Mouse (Mus musculus) neural tube, embryonic 14.5 days (tissue): ENCODE measurements around the gene Slc7a14. TPM values are rescaled to one million over a fixed set of nuclear protein-coding genes. Genes with fewer than 3 reads are reported as not detected.

Experiments
- ATAC-seq: fragments of 200-750 bp; cut with Nextera tagmentation; 2 replicates; pipeline ENCODE4 v1.8.0; 2017; ENCODE audit warnings: low read depth, mild to moderate bottlenecking, moderate TSS enrichment, moderate library complexity
- H3K27ac ChIP-seq: fragments of 300-500 bp; sonication (generic); 2 replicates; pipeline ENCODE4 v1.5.1; 2014; ENCODE audit warnings: low read depth, mild to moderate bottlenecking, control low read depth, low read length, moderate library complexity, mixed read lengths
- H3K27me3 ChIP-seq: fragments of 300-500 bp; sonication (generic); 2 replicates; pipeline ENCODE4 v1.6.1; 2014; ENCODE audit warnings: low read length; ENCODE audit not compliant: control insufficient read depth, insufficient read depth
- H3K36me3 ChIP-seq: fragments of 300-500 bp; sonication (generic); 2 replicates; pipeline ENCODE4 v1.6.1; 2014; ENCODE audit warnings: low read length, mixed read lengths; ENCODE audit not compliant: control insufficient read depth, insufficient read depth
- H3K4me1 ChIP-seq: fragments of 300-500 bp; sonication (generic); 2 replicates; pipeline ENCODE4 v1.6.1; 2014; ENCODE audit warnings: low read length; ENCODE audit not compliant: control insufficient read depth, insufficient read depth
- H3K4me2 ChIP-seq: fragments of 300-500 bp; sonication (generic); 2 replicates; pipeline ENCODE4 v1.6.1; 2014; ENCODE audit warnings: mild to moderate bottlenecking, low read depth, low read length, control low read depth
- H3K4me3 ChIP-seq: fragments of 300-500 bp; sonication (generic); 2 replicates; pipeline ENCODE4 v1.5.1; 2014; ENCODE audit warnings: low read depth, low read length, control low read depth, mixed read lengths
- H3K9ac ChIP-seq: fragments of 300-500 bp; sonication (generic); replicated peaks from 2 replicates; pipeline ENCODE4 v1.6.1; 2014; ENCODE audit warnings: low read depth, mild to moderate bottlenecking, control low read depth, low read length, mixed read lengths
- H3K9me3 ChIP-seq: fragments of 300-500 bp; sonication (generic); 2 replicates; pipeline ENCODE4 v1.6.1; 2016; ENCODE audit warnings: low read length; ENCODE audit not compliant: control insufficient read depth
- WGBS: fragments of 180-500 bp; shearing (Covaris S2); extraction: QIAGEN DNeasy Blood & Tissue Kit; methylation state at CpG from one replicate; pipeline ENCODE4 v1.1.7; 2014; 5-methylcytosine and 5-hydroxymethylcytosine counted together
- polyA plus RNA-seq: library from polyadenylated mRNA; unstranded; fragments of >200 nt; fragmentation: Nextera tagmentation; extraction: Ambion mirVana; gene quantifications from 2 replicates; pipeline ENCODE4 v1.2.1, GENCODE M21; 2014

The Slc7a14 gene
- polyA plus RNA-seq, 1 experiment from 2014 or later: 10.8 TPM

DNA sequence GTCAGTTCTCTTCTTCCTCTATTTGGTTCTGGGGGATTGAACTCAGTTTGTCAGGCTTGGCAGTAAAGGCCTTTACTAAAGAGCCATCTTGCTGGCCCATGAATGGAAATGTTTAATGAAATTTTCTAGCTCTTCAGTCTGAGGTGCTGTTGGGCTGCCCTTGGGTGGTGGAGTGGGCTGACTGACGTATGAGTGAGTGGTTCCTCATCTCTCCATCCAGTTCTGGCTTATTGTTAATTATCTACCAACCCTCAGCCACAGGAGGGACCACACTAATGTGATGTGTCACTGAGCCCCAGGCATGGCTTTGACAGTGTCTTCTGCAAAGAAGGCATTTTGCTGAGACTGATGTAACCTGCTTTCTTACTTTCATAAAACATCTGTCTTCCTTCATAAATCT lies 66.7 kb downstream of the Slc7a14 start:
- H3K27me3 ChIP-seq: no peaks in the 10 kb centered on the region
- no peak overlapping the region for H3K9ac ChIP-seq
- H3K9me3 ChIP-seq: no peaks in the 10 kb centered on the region
- no peak overlapping the region for H3K4me3 ChIP-seq
- 0 out of 2 replicates have a peak, but pooled peaks have one; percentile 41 for ATAC-seq
- 50% methylated on average over 1 of the region's 1 CpGs for WGBS
- no peak overlapping the region for H3K27ac ChIP-seq
- H3K4me2 ChIP-seq: no peak overlapping the region
- H3K4me1 ChIP-seq: no peaks in the 10 kb centered on the region
- H3K36me3 ChIP-seq: no peaks in the 10 kb centered on the region

DNA sequence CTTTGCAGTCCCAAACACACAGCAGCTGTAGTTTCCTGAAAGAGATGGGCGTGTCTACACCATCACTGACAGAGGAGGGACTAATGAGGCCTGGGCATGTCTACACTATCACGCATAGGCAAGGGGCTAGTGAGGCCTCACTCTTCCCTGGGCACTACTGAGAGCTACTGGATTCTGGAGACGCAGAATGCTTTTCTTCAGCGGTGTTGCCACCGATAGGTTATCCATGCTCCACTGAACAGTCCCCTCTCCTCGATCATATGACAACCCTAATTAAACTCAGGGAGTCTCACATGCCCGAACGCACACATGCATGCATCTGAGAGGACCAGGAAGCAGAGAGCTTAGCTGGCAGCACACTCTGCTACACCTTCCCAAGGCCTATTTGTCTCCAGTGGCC lies 69.3 kb downstream of the Slc7a14 start:
- Histone ChIP-seq H3K36me3 (no peaks in the 10 kb centered on the region), H3K4me3 (no peak overlapping the region), H3K4me1 (no peaks in the 10 kb centered on the region), H3K4me2 (no peak overlapping the region), H3K9me3 (no peaks in the 10 kb centered on the region), H3K9ac (no peak overlapping the region), H3K27me3 (no peaks in the 10 kb centered on the region), H3K27ac (no peak overlapping the region)
- ATAC-seq: no peak
- WGBS: 86% methylated on average over 8 of the region's 8 CpGs

DNA sequence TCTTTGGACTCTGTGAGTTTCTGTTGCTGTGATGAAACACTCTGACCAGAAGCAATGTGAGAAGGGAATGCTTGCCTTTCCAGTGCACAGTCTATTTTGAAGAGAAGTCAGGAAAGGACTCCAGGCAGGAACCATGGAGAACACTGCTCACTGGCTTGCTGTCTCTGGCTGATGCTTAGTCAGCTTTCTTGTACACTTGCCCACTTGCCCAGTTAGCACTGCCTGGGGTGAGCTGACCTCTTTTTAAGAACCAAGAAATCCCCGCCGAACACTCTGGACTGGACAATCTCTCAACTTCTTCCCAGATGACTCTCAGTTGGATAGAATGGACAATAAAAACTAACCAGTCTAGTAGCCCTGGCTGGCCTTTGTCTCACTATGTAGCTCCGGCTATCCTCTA lies 70.5 kb downstream of the Slc7a14 start:
- no peaks in the 10 kb centered on the region for H3K4me1 ChIP-seq
- 90% methylated on average over 3 of the region's 3 CpGs for WGBS
- no peaks in the 10 kb centered on the region for H3K36me3 ChIP-seq

DNA sequence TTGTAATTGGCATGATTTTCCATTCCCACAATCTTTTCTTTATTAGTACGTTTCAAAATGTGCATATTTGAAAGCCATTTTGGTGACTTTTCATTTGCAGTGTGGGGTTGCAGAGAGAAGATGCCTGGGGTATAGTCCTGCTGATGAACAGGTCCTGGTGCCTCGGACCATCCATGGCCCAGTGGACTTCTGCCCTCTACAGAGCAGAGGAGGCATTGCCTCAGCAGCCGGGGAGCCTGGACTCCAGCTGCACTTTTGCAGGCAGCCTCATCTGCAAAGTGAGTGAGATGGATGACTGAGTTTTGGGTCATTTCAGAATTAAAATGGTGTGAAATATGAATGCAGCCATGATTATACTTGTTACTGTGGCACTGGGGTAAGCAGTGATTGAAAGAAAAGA lies 72.2 kb downstream of the Slc7a14 start:
- Histone ChIP-seq H3K4me3 (no peak overlapping the region), H3K9me3 (no peaks in the 10 kb centered on the region), H3K27ac (no peak overlapping the region), H3K36me3 (no peaks in the 10 kb centered on the region), H3K4me1 (no peaks in the 10 kb centered on the region), H3K4me2 (no peak overlapping the region), H3K27me3 (no peaks in the 10 kb centered on the region), H3K9ac (no peak overlapping the region)
- ATAC-seq: no peak
- 42% methylated on average over 3 of the region's 3 CpGs for WGBS

More for the DNA sequence above, 70.5 kb downstream of the Slc7a14 start:
- Histone ChIP-seq H3K9ac (no peak overlapping the region), H3K27ac (no peak overlapping the region), H3K9me3 (no peaks in the 10 kb centered on the region), H3K27me3 (no peaks in the 10 kb centered on the region), H3K4me2 (no peak overlapping the region), H3K4me3 (no peak overlapping the region)
- ATAC-seq: no peak

DNA sequence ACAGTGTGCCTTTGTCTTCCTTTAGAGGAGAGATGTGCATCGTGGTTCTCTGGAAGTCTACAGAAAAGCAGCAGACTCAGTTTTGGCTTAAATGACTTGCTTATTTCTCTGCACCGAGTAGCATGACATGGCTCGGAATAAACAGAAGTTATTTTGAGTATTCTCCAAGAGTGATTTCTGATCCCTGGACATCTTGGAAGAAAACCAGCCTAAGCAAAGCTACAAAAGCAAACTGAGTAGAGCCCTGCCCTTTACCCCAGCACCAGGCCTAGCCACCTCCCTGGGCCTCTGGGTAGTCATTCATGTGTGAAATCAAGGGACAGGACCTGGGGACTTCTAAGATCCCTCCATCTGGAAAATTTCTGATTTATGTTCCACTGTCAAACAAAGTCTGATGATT lies 74.0 kb downstream of the Slc7a14 start:
- no peak overlapping the region for H3K27ac ChIP-seq
- H3K9me3 ChIP-seq: no peaks in the 10 kb centered on the region
- no peak overlapping the region for H3K4me2 ChIP-seq
- H3K27me3 ChIP-seq: no peaks in the 10 kb centered on the region
- no peak for ATAC-seq
- no peak overlapping the region for H3K4me3 ChIP-seq
- 82% methylated on average over 3 of the region's 3 CpGs for WGBS
- H3K9ac ChIP-seq: no peak overlapping the region
- H3K36me3 ChIP-seq: no peaks in the 10 kb centered on the region
- no peaks in the 10 kb centered on the region for H3K4me1 ChIP-seq

DNA sequence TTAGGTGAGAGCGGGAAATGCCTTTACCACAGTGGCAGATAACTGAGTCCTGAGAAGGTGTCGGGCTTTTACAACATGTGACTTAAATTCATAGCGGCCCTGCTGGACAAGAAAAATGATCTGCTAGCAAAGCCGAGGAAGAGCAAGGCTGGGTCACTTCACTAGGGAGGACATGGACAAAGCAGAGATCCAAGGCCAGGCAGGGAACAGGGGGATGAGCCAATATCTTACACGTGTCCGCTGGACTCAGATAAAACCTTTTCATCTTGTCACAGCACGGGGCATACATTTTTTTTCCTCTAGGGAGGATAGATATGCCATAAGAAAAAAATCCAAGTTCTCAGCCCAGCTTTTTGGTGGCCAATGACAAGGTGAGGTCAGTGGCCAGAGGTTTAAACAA lies 75.8 kb downstream of the Slc7a14 start:
- H3K9ac ChIP-seq: no peak overlapping the region
- WGBS: 85% methylated on average over 7 of the region's 7 CpGs
- no peaks in the 10 kb centered on the region for H3K27me3 ChIP-seq
- H3K27ac ChIP-seq: no peak overlapping the region
- H3K36me3 ChIP-seq: no peaks in the 10 kb centered on the region
- H3K4me2 ChIP-seq: no peak overlapping the region
- ATAC-seq: no peak
- no peaks in the 10 kb centered on the region for H3K4me1 ChIP-seq
- H3K4me3 ChIP-seq: no peak overlapping the region
- no peaks in the 10 kb centered on the region for H3K9me3 ChIP-seq

DNA sequence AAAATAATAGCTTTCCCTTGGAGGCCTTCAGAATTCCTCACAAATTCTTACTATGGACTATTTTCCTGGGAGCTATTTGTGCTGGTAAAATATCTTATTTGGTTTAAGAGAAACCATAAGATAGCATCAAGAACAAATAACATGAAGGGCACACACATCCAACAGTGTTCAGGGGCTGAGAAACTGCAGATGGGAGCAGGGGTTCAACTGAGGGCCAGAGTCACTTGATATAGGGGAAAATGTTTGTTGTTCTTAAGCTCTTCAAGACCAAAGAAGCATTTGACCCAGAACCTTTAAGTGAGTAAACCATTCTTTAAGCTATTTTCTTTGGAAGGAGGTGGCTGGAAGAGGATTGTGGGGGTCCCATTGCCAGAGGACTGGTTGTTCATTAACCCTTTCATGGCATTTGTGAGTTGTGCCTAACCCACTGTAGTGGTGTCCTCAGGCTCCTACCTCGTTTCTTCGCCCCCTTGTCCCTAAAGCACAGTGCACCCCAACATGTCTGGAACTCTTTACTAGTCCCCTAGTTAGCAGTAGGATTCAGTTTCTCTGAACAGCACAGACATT lies 76.3 kb downstream of the Slc7a14 start:
- Histone ChIP-seq H3K9me3 (no peaks in the 10 kb centered on the region), H3K4me1 (no peaks in the 10 kb centered on the region)
- WGBS: 85% methylated on average over 2 of the region's 2 CpGs

DNA sequence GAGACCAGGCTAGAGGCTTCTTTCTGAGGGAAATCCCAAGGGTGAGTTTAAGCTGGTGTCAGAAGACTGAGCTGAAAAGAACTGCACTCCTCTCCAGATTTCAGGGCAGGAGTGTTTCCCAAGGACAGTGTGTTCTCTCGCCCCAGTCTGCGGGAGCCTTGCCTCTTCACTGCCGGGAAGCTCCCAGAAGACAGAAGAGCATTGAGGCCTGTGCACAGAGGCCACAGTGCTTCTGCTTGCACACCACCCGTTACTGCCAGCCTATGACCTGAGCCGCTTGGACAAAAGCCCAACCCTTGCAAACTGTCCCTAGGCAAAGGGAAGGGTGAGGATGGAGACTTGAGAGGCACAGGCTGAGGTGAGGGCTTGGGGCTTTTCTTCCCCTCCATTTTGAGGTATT lies 80.9 kb downstream of the Slc7a14 start:
- Histone ChIP-seq H3K4me3 (no peak overlapping the region), H3K4me1 (no peaks in the 10 kb centered on the region), H3K36me3 (no peaks in the 10 kb centered on the region), H3K27me3 (no peaks in the 10 kb centered on the region), H3K4me2 (no peak overlapping the region), H3K9ac (no peak overlapping the region), H3K9me3 (no peaks in the 10 kb centered on the region), H3K27ac (no peak overlapping the region)
- ATAC-seq: no peak
- WGBS: 67% methylated on average over 5 of the region's 5 CpGs

More for the DNA sequence above, 76.3 kb downstream of the Slc7a14 start:
- Histone ChIP-seq H3K36me3 (no peaks in the 10 kb centered on the region), H3K9ac (no peak overlapping the region), H3K4me2 (no peak overlapping the region), H3K27me3 (no peaks in the 10 kb centered on the region), H3K4me3 (no peak overlapping the region), H3K27ac (no peak overlapping the region)
- ATAC-seq: no peak

DNA sequence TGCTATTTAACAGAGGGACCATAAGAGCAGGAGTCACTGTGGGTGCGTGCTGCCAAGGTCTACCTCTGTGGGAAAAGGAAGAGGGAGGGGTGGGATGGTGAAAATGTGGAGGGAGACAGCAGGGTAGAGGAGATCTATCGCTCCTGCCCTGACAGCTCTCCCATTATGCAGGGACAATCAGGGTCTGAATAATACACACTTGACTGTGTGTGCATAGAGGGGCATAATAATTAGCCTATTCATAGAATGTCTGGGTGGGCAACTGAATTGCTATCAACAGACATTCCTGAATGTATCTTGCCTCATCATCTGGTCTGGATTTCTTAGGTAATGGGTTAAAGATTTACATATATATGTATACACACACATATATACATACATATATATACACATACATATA lies 81.7 kb downstream of the Slc7a14 start:
- ATAC-seq: peak; percentile 44; the same call in 1 of the 2 replicates
- 31% methylated on average over 2 of the region's 2 CpGs for WGBS
- H3K4me2 ChIP-seq: no peak overlapping the region
- H3K27ac ChIP-seq: no peak overlapping the region
- H3K9ac ChIP-seq: no peak overlapping the region
- no peaks in the 10 kb centered on the region for H3K27me3 ChIP-seq
- no peaks in the 10 kb centered on the region for H3K9me3 ChIP-seq
- H3K4me3 ChIP-seq: no peak overlapping the region
- H3K36me3 ChIP-seq: no peaks in the 10 kb centered on the region
- no peaks in the 10 kb centered on the region for H3K4me1 ChIP-seq
